Mouse (Mus musculus): ENCODE measurements at regions not wholly inside any gene's neighbourhood (a gene's known extent, or its start where the extent isn't known, plus 50 kb on each side); places are given as distances from the start of the nearest gene placed in this dataset.

DNA sequence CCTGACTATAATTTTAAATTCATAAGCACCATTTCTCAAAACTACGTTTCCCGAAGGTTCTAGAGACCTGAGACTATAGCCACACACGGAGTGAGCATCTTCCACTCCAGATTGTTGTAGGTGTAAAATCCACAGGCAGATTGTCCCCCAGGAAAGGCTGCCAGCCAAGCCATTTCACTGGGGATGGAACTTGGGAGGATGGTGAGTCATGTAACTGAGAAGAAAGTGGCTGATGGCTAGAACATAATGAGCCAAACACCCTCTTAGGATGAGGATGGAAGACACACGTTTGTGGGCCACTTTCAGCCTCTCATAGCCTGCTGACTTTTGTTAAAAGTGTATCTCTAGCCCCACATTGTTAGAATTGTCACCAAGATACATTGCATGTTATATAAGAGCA is 564.1 kb downstream of the Btbd3 start:
- no peak for DNase-seq (ENCODE audit: low spot score in 2 of 2)

DNA sequence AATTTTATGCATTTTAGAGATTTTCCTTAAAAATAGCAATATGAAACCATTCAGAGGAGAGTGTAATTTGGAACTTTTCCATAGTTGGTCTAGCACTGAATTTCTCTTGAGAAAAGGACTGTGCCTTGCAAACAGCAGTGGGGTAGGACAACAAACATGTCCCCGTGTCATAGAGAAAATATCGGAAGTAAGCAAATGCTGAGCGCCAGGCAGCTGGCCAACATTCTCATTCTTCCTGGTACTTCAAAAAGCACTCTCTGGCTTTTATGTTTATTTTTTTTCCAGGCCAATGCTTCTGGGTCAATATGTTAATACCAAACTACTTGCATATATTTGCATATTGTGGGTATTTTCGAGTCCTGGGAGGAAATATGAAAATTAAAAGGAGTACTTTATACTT is 568.5 kb downstream of the Btbd3 start:
- no peak for DNase-seq (ENCODE audit: low spot score in 2 of 2)

DNA sequence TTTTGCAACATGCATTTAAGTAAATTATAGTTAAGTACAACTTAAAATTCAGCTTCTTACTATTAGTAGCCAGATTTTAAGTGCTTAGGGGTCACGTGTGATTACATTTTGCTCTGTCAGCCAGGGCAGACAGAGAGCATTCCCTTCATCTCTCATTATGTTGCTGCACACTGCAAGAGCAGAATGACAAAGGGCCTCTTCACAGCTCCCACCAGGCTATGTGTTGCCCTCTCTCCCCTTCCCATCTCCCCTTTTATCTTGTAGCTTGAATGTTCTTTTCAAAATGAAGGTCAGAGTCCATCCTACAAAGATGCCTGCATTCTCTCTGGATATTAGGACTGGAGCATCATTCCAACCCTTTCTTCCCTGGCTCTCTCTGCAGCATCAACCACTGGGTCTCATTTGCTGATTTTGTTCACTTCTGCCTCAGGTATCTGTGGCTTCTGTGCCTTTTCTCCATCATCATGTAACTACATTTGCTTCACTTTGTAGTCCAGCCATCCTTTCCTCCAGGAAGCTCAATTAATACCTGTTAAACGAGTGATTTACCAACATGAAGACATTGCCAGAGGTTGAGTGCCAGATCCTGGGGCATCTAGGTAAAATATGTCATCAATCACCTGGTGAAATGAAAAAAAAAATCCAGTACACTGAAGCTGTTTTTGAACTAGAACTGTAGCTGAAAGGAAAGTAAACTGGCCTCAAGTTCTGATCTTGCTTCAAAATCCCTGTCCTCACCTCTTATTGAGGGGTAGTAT is 571.6 kb downstream of the Btbd3 start:
- DNase-seq (ENCODE audit: low spot score in 2 of 2): no peak

DNA sequence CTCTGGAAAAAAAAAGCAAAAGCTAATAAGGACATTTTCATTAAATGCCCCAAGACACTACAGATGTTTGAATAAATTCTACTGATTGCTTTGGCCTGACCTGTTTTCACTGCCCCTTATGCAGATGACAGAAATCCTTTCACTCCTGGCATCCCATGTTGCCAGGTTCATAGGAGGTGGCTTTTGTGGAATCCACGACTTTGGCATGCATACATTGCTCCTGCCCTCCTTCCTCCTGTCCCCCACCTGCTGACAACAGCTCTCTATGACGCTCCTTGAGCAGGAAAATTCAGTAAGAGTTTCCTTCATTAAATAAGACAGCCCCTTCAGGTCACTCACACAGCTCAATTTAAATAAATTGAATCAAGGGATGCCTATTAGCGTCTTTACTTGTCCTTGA is 582.5 kb downstream of the Btbd3 start:
- DNase-seq (ENCODE audit: low spot score in 2 of 2): no peak

DNA sequence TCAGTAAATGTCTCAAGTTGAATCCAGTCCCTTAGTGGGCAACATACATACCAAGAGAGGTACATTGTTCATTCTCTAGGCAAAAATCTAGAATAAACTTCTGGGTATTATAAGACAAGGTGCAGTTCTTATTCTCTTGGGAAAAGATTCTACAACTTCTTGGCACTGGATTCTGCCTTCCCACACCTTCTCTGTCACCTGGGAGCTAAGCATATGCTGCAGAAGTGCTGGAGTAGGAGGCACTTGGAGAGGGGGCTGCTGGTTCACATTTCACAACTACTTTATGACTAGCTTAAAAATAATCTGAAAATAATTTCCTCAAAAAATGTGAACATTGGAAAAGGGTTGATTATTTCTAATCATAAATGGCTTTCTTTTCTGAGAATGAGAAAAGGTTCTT is 602.8 kb downstream of the Btbd3 start:
- no peak for DNase-seq (ENCODE audit: low spot score in 2 of 2)

DNA sequence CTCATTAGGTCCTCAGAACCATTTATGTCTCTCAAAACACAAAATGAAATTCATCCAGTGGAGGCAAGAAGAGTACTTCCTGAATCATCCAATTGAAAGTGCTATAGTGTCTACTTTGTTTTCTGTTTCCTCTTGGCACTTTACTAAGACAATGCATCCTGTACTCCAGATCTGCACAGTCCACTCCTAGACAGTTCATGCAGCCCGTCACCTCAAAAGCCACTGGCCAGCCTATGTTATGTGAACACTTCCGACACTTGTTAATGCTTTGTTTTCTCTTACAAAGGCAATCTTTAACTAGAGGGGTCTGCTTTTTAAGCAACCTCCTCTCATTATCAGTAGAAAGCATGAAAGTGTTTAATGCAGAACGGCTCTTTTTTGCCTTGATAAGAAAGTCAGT is 597.1 kb upstream of the Sptlc3 start:
- DNase-seq (ENCODE audit: low spot score in 2 of 2): no peak

DNA sequence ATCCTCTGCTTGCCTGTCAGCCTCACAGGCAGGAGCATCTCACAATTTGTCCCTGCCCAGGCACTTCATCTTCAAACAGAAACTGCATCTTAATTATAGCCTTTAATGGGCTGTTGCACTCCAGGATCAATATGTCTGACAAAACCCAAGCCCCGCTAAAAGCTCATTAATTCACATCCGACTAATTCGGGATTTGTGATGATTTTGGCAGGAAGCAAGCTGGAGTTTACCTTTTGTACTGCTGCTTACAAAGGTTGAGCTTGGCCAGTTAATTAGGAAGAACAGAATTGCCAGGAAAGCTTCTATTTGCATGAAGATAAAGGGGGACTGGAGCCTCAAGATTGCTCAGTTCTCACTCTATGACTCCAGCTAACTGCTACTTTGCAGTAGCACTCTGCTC is 596.6 kb upstream of the Sptlc3 start:
- DNase-seq (ENCODE audit: low spot score in 2 of 2): no peak

DNA sequence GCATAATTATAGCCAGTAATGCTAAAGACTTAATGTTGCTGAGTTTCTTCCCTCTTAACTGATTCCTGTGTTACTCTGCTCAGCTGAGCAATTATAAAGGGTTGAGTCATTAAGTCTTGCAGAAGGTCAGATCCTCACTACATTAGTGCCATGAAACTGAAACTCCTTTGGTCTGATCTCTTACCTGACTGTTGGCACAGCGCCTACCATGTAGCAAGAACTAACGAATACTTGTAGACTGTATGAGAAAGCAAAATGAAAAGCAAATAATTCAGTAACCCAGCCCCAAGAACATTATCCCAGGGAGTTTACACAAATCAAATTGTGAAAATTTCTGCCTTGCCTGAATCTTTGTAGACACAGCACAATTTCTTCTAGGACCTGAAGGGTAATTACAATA is 556.5 kb upstream of the Sptlc3 start:
- DNase-seq (ENCODE audit: low spot score in 2 of 2): no peak

DNA sequence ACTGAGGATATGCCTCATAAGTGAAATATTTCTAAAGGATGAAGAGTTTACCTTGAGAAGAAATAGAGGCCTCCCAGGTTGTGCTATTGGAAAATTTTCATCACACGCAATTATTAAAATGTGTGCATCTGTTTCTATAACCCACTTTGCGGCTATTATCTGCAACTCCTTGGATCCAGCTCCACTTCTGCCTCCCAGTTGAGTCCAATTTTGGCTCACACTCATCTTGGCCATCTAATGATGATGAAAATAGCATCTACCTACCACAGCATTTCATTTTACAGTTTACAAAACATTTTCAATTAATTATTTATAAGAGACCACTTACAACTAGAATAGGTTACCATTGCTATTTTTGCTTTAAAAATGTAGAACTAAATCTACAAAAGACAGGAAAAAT is 554.3 kb upstream of the Sptlc3 start:
- DNase-seq (ENCODE audit: low spot score in 2 of 2): no peak

DNA sequence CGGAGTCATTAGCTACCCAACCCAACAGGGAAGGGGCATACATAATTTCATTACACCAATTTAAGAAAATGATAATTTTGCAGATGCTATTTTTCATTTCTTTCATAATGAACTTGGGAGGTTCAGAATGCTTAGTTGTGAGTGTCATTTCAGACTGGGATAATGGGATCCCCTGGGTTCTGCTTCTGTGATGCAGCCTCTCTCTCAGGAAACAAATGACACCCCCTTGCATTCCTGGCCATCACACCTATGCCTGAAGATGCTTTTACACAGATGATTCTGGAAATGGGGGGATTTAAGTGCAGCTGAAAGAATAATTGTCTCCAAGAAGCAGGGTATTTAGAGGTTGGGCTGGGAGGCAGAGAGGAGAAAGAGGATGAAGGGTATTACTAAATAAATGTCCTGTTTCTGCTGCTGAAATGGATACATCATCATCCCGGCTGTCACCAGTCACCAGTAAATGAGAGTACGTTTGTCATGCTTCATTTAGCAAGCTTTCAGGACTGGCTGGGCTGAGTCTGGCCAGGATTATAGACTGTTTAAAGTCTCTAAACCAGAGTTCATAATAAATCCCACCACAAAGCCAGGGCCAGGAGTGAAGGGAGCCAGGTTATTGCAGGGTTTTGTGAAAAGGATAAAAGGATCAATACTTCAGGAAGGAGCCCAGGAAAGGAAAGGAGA is 527.5 kb upstream of the Sptlc3 start:
- DNase-seq (ENCODE audit: low spot score in 2 of 2): no peak

DNA sequence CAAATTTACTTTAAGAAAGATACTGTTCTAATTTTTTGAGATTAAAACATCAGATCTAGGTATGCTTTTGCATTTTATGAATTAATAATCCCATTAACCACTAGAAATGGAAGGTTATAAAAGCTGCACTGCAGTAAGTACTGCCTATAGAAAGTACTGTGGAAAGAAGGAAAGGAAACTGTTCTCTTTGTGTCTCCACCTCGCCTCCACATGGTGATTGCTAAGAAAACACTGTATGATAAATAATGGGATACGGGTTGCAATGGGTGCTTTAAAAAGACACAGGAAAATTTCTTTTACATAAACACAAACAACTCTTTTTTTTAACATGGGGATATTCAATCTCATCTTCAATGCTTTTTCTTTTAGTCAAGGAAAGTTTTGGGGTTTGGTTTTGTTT is 519.2 kb upstream of the Sptlc3 start:
- no peak for DNase-seq (ENCODE audit: low spot score in 2 of 2)

DNA sequence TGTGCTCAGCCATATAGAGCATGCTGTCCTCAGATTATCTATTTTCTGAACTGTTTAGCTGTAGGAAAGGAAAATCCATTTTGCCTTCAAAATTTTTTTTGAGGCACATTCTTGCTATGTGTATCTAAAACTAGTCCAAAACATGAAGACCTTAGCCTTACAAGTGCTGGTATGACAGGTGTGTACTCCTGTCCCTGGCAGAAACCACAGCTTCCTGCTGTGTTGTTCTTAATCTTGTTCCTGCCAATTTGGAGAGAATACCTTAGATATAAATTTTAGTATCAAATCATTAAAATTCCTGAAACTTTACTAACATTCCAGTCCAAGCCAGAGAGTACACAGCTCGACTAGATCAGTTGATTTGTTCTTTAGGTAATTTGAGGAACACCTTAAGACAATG is 503.7 kb upstream of the Sptlc3 start:
- DNase-seq (ENCODE audit: low spot score in 2 of 2): no peak

DNA sequence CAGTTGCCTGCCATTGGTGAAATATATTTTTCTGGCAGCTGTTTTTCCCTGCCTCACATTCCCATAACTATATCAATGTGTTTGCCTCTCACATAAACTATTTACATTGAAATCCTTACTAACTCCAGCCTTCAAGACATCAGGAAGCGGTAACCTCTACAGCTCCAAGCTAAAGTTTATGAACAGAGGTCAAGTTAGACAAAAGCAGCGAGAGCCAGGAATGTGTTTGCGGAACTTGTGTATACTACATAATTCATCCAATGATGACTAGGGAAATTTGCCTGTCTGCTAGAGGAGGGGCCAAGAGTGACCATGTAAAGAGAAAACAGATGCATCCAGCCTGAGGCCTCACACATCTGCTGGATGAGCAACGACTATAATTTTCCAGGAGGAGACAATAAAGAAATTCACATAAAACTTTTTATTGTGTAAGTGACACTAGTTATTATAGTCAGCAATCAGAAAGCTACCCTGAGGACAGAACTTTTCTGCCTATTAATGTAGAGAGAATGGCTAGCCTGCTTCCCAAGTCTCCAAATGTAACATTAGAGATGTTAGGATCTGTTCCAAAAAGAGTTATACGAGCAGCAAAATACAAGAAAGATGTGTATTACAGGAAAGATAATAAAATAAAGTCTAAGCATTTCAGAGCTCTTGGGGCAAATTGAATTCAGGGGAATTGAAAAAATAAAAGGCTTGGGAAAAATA is 461.5 kb upstream of the Sptlc3 start:
- no peak for DNase-seq (ENCODE audit: low spot score in 2 of 2)

DNA sequence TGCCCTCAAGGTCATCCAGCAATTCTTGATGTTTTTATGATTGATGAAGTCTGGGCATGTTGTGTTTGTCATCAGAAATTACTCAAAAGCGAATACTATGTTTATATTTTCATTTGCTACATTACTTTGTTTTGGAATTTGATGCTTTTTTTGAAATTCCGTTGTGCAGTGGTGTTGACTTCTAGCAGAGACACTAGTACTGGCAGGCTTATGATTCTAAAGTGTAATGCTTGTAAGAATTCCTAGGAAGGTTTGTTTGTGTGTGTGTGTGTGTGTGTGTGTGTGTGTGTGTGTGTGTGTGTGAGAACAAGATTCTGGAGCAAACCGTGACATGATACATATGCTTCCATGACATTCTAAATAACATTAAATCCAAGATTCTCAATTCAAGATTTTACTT is 458.9 kb upstream of the Sptlc3 start:
- DNase-seq (ENCODE audit: low spot score in 2 of 2): no peak

DNA sequence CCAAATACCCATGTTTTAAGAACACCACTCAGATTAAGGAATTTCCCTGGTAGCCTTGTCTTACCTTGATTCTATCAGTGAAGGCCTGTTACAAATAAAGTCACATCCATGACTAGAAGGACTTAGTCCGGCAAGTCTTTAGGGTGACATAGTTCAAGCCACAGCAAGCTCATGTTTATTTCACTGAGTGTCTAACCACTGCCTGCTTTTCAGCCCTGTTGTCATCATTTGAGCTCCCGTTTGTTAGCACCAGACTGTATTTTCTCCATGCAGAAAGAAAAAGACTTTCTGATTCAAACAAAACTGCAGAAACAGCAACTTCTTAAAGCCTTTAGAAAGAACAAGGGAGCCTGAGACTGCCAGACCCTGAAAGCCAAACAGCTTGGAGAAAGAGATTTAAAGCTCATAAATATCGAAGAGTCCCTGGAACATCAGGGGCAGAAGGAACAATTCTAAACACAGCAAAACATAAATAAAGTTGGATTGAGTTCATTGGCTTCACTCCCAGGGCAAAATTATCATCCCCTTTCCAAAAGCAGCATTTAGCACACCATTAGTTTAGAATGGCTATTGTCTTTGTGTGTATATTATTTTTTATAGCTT is 451.9 kb upstream of the Sptlc3 start:
- no peak for DNase-seq (ENCODE audit: low spot score in 2 of 2)

DNA sequence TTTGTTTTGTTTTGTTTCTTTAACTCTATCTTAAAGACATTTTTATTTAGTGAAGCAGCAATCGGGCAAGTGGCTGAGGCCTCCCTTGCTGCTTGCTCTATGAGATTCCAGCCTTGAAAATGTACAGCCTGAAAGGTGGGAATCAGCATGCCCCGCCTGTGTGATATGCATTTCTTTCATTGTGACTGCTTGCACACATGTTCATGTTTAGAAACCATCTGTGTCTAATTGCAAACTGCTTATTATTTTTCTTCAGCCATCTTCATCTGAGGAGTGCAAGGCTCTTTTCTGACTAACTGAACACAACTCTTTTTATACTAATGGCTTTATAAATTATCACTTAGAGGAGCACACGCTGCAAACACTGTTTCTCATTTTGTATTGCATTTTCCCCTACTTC is 449.0 kb upstream of the Sptlc3 start:
- DNase-seq (ENCODE audit: low spot score in 2 of 2): no peak

DNA sequence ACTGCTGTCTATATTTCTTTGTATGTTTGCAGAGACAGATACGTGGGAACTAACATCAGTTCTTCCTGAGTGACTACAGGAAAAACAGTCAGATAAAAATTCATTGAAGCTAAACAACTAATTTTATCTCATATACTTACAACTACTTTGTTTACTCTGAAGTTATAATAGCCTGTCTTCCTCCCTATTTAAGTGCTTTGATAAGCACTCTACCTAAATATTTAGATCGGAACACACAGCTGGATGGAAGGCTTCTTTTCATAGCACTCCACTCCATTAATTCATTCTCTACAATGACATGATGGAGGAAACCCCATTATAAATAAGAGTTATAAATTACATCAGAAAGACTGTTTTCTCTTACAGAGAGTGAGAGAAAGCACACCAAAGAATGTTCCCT is 438.5 kb upstream of the Sptlc3 start:
- no peak for DNase-seq (ENCODE audit: low spot score in 2 of 2)

DNA sequence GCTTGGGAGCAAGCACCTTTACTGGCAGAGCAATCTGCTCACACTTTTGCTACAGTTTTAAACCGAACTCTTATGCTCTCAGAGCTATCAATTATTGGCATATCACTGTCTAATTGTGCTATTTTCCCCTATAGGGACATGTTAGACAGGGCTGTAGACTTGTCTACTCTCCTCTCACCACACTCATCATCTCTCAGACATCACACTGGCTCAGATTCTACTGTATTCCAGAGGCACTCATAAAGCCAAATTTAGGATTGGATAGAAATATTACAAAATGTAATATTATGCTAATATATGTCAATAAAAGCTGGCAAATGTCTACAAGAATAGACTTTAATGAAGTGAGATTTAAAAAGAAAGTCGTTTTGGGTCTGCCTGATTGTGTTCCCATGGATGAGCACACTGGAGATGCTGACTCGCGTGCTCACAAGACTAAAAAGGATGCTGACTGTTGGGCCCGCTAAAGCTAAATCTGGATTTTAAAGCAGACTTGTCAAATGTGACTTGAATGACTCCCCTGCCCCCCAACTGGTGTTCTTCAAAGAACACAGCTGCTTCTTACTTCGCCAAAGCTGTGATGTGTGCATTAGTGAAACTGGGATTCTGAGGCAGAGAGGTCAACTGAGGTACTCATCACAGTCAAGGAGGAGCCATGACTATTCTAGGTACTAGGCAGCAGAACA is 424.3 kb upstream of the Sptlc3 start:
- no peak for DNase-seq (ENCODE audit: low spot score in 2 of 2)

DNA sequence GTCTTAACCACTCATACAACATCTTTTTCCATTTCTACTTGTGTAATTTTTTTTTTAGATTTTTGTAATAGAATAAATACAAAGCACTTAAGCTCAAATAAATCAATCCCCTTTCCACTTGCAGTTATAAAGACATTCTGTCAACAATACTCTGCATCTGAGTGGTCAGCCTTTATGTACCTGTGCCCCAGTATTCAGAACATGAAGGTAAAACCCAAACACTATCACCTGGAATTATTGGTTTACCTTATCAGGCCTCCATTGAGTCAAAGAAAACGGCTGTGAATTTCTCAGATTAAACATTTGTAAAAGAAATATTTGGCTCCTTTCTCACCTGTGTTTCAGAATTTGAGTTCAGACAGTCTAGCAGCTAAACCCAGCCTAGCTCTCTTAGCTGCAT is 422.0 kb upstream of the Sptlc3 start:
- no peak for DNase-seq (ENCODE audit: low spot score in 2 of 2)

DNA sequence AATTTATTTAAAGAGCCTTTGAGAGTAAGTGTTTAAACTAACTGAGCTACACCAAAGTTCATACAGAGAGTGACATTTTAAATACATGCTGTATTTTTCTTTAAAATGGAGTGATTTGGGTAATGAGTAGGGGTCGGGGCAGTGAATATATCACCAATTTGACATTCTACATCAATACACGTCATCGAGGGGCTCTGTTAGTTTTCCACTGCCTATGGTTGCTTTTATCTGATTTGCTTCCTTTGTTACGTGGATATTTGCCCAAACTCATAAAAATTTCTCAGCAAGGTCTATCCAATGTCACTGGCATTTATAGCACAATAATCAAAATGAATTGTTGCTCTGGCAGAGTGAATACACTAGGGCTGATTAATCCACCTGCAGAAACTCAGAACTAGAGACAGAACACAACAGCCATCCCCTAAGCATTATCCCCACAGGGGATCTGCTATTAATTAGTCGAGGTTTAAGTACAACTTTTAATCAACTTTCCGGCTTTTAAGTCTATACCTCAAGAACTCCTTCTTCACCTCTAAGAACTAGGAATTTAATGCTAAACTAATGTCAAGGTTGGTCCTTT is 400.1 kb upstream of the Sptlc3 start:
- DNase-seq (ENCODE audit: low spot score in 2 of 2): no peak

DNA sequence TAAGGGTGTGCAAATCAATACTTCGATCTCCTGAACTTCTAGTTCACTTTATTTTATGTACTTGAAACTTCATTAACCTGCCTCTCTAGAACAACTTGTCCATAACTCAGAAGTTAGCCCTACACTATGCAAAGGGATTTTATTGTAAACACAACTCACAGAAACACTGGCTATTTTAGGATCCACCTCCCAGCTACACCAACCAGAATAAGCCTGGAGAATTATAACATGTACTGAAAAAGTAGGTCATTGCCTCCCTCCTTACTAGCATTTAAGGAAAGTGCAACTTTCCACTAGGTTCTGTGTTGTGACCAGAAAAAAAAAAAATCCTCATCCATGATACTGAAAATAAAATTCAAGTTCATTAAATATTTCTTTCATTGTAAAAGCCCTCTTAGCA is 382.0 kb upstream of the Sptlc3 start:
- no peak for DNase-seq (ENCODE audit: low spot score in 2 of 2)

Data from gastrocnemius, postnatal 4 days (tissue).